Mouse (Mus musculus) bone marrow, adult 2 months (tissue): Measurements from ENCODE around the gene Epb41l2.

Source experiments
- CTCF ChIP-seq: fragments of 200-500 bp; IDR thresholded peaks from 2 replicates; pipeline ENCODE4 v1.5.1; 2011; ENCODE audit warnings: low read length, control low read depth; ENCODE audit not compliant: control insufficient read depth, insufficient read depth
- POLR2A ChIP-seq: fragments of 200-500 bp; IDR thresholded peaks from 2 replicates; pipeline ENCODE4 v1.6.1; 2011; ENCODE audit warnings: low read depth, mild to moderate bottlenecking, control low read depth, low read length, borderline replicate concordance; ENCODE audit not compliant: control insufficient read depth

DNA sequence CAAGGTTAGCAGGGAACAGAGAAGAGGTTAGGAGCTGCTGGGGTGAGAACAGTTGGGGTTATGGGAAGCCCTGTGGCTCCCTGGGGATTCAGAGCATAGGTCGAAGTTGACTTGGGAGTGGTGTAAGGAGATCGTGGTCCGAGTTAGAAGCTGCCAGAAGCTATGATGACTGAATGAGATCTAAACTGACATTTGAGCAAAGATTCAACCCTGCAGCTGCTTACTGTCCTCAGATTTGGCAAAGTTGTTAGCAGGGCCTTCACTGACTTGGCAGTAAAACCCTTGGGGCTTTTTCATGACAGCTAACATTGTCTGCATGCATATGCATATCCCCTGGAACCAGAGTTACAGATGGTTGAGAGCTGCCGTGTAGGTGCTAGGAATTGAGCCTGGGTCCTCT, 166.6 kb downstream of the Epb41l2 start:
- no peak for TF ChIP-seq POLR2A
- no peak for TF ChIP-seq CTCF
